Mouse (Mus musculus) heart, adult 2 months (tissue): ENCODE data around the gene Gadd45a.
"Not testable (repeated sequence)": the region's sequence is repeated elsewhere in the genome, so short reads cannot be mapped to it uniquely, and the experiment has no call there.

Experiments
- CTCF ChIP-seq: fragments of 200-600 bp; IDR thresholded peaks from 2 replicates; pipeline ENCODE4 v1.8.1; 2022; ENCODE audit warnings: antibody characterized with exemption, mild to moderate bottlenecking, moderate library complexity
- POLR2A ChIP-seq: fragments of 200-500 bp; IDR thresholded peaks from 2 replicates; pipeline ENCODE4 v1.6.1; 2011; ENCODE audit warnings: mild to moderate bottlenecking, low read depth, low read length, control low read depth; ENCODE audit not compliant: insufficient read depth

DNA sequence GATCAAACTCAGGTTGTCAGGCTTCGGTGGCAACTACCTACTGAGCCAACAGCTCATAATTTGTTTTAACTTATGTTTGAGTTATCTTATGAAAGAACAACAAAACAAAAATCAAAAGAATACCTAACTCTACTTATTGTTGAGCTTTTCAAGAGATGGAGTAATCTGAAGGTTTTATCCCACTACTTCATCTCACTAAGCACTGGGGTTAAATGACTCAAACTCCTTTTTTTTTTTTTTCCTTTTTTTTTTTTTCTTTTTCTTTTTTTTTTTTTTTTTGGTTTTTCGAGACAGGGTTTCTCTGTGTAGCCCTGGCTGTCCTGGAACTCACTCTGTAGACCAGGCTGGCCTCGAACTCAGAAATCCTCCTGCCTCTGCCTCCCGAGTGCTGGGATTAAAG is 4.3 kb downstream of the Gadd45a start:
- TF ChIP-seq POLR2A, CTCF: not testable (repeated sequence)
